Mouse (Mus musculus) kidney, embryonic 14.5 days (tissue): ENCODE measurements around the gene Lrrn4. TPM values are rescaled to one million over a fixed set of nuclear protein-coding genes. Genes with fewer than 3 reads are reported as not detected.
A peak's percentile ranks its signal among the peaks of the same experiment; 100 is the strongest.

ENCODE experiments used
- ATAC-seq: fragments of 200-750 bp; cut with Nextera tagmentation; 2 replicates; pipeline ENCODE4 v1.8.0; 2017; ENCODE audit warnings: moderate number of reproducible peaks, mild to moderate bottlenecking, moderate TSS enrichment, moderate library complexity; ENCODE audit not compliant: low FRiP score, low TSS enrichment
- H3K27ac ChIP-seq: fragments of 300-500 bp; sonication (generic); 2 replicates; pipeline ENCODE4 v1.5.1; 2014; ENCODE audit warnings: low read depth, mild to moderate bottlenecking, low read length, moderate library complexity, mixed read lengths
- H3K27me3 ChIP-seq: fragments of 300-500 bp; sonication (generic); 2 replicates; pipeline ENCODE4 v1.6.1; 2014; ENCODE audit warnings: mild to moderate bottlenecking, low read length; ENCODE audit not compliant: control insufficient read depth, insufficient read depth
- H3K36me3 ChIP-seq: fragments of 300-500 bp; sonication (generic); 2 replicates; pipeline ENCODE4 v1.6.1; 2014; ENCODE audit warnings: low read length, mixed read lengths; ENCODE audit not compliant: control insufficient read depth, insufficient read depth
- H3K4me1 ChIP-seq: fragments of 300-500 bp; sonication (generic); 2 replicates; pipeline ENCODE4 v1.6.1; 2014; ENCODE audit warnings: low read length, mixed read lengths; ENCODE audit not compliant: control insufficient read depth, insufficient read depth
- H3K4me2 ChIP-seq: fragments of 300-500 bp; sonication (generic); replicated peaks from 2 replicates; pipeline ENCODE4 v1.6.1; 2014; ENCODE audit warnings: low read depth, mild to moderate bottlenecking, low read length
- H3K4me3 ChIP-seq: fragments of 300-500 bp; sonication (generic); 2 replicates; pipeline ENCODE4 v1.5.1; 2014; ENCODE audit warnings: mild to moderate bottlenecking, low read length
- H3K9ac ChIP-seq: fragments of 300-500 bp; sonication (generic); 2 replicates; pipeline ENCODE4 v1.6.1; 2014; ENCODE audit warnings: low read depth, mild to moderate bottlenecking, low read length, moderate library complexity
- H3K9me3 ChIP-seq: fragments of 300-500 bp; sonication (generic); 2 replicates; pipeline ENCODE4 v1.6.1; 2016; ENCODE audit warnings: low read length; ENCODE audit not compliant: control insufficient read depth
- WGBS: fragments of 180-500 bp; shearing (Covaris S2); extraction: QIAGEN DNeasy Blood & Tissue Kit; methylation state at CpG from one replicate; pipeline ENCODE4 v1.1.7; 2014; 5-methylcytosine and 5-hydroxymethylcytosine counted together
- polyA plus RNA-seq: library from polyadenylated mRNA; unstranded; fragments of >200 nt; fragmentation: Nextera tagmentation; extraction: Ambion mirVana; gene quantifications from 2 replicates; pipeline ENCODE4 v1.2.1, GENCODE M21; 2014

The Lrrn4 gene
- polyA plus RNA-seq, 1 experiment from 2014 or later, result 0.55 TPM

DNA sequence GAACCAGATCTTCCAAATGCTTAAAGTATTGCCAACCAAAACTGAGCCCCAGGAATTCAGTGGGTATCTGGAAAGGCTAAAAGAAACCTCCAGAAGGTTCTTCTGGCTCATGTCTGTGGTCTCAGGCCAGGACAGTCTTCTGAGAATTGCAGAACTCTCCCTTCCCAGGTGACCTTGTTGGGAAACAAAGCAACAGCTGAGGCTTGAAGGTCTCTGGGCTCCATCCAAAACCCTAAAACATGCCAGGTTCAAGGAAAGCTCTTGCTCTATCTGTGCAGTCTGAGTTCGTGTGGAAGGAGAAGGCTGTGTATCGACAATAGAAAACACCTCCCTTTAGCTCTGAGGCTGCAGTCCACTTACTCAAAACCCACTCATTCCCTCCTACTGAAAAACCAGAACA lies 24.3 kb upstream of the Lrrn4 start:
- no peak overlapping the region for H3K4me2 ChIP-seq
- H3K9me3 ChIP-seq, result no peaks in the 10 kb centered on the region
- no peaks in the 10 kb centered on the region for H3K36me3 ChIP-seq
- ATAC-seq, result no peak
- no peak overlapping the region for H3K27ac ChIP-seq
- no peaks in the 10 kb centered on the region for H3K27me3 ChIP-seq
- no peak overlapping the region for H3K9ac ChIP-seq
- H3K4me1 ChIP-seq, result no peaks in the 10 kb centered on the region
- H3K4me3 ChIP-seq, result no peak overlapping the region
- 75% methylated on average over 2 of the region's 2 CpGs for WGBS

DNA sequence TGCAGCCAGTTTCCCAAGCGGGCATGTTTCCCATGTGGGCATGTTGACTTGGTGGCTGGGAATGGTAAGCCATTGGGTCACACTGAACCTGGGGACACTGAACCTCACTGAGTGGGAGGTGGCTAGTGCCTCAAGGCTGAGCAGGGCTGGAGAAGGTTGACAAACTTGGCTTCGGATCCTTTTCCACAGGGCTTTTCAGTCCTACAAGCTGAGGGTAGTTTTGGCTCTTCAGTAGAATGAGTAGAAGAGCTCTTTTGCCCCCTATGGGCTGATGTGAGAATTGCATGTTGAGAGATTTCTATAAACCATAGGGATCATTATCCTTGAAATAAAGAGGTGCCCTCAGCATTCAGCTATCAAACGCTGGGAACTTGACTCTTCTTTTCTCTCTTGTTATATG lies 22.8 kb upstream of the Lrrn4 start:
- WGBS, result 33% methylated on average over 3 of the region's 3 CpGs
- peak; percentile 85 for ATAC-seq
- H3K4me1 ChIP-seq, result no peaks in the 10 kb centered on the region

DNA sequence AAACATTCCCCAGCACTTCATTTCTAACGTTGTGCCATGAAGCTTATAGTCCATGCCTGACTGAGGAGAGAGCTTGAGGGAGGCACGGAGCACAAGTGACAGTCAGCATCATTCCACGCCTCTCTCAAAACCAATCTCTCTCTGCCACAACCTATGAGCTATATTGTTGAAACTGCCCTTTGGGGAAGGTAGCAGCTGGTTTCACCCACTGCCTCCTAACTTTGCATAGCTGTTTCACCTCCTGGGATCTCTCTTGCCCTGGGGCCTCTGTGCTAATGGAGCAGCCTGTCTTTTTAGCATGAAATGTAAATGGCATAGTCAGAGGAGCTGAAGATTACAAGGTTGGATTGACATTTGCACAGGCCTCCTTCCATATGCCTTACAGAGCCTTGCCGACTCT lies 21.4 kb upstream of the Lrrn4 start:
- Histone ChIP-seq H3K4me2 (no peak overlapping the region), H3K9ac (no peak overlapping the region), H3K4me1 (no peaks in the 10 kb centered on the region), H3K36me3 (no peaks in the 10 kb centered on the region), H3K9me3 (no peaks in the 10 kb centered on the region), H3K4me3 (no peak overlapping the region), H3K27ac (no peak overlapping the region), H3K27me3 (no peaks in the 10 kb centered on the region)
- WGBS, result 81% methylated on average over 3 of the region's 4 CpGs
- ATAC-seq, result no peak

More for the DNA sequence above, 22.8 kb upstream of the Lrrn4 start:
- H3K4me3 ChIP-seq, result no peak overlapping the region
- no peak overlapping the region for H3K27ac ChIP-seq
- no peaks in the 10 kb centered on the region for H3K9me3 ChIP-seq
- no peak overlapping the region for H3K4me2 ChIP-seq
- no peaks in the 10 kb centered on the region for H3K27me3 ChIP-seq
- H3K9ac ChIP-seq, result no peak overlapping the region
- H3K36me3 ChIP-seq, result no peaks in the 10 kb centered on the region

DNA sequence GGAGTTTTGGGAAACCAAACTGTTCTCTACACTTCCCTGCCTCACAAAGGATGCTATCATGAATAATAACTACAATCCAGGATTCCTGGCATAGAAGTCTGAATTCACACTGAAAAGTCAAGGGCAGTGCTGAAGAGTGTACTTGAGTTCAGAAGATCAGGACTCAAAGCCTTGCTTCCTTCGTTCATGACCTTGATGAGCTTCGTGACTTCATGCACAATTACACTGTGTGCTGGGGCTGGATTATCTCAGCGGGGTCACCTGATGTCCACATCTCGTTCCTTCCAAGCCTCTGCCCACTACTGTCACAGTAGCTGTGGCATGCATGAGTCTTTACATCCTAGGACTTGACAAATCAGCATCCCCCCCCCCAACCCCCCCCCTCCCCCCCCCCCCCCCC lies 20.9 kb upstream of the Lrrn4 start:
- Histone ChIP-seq H3K36me3 (no peaks in the 10 kb centered on the region), H3K4me2 (no peak overlapping the region), H3K4me3 (no peak overlapping the region), H3K9ac (no peak overlapping the region), H3K9me3 (no peaks in the 10 kb centered on the region), H3K27me3 (no peaks in the 10 kb centered on the region), H3K27ac (no peak overlapping the region), H3K4me1 (no peaks in the 10 kb centered on the region)
- 77% methylated on average over 4 of the region's 4 CpGs for WGBS
- no peak for ATAC-seq

DNA sequence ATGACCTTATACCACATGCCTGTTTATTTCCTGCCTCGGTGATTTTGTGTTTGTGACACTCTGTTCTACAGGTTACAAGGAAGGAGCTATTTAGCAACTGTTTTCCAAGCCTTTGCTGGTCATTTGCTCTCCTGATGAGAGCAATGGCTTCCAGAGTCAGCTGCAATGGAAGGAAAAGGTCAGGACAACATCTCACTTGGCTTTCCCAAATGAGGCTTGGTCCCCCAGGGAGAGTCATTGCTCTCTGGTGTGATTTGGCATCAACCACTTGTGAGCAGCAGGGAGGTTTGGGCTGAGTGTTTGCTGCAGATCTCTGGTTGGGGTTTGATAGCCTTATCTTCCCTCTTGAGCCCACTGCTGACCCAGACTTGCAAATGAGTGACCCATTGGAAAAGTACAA lies 19.9 kb upstream of the Lrrn4 start:
- 80% methylated on average over 1 of the region's 1 CpGs for WGBS
- no peak for ATAC-seq
- no peak overlapping the region for H3K4me3 ChIP-seq

DNA sequence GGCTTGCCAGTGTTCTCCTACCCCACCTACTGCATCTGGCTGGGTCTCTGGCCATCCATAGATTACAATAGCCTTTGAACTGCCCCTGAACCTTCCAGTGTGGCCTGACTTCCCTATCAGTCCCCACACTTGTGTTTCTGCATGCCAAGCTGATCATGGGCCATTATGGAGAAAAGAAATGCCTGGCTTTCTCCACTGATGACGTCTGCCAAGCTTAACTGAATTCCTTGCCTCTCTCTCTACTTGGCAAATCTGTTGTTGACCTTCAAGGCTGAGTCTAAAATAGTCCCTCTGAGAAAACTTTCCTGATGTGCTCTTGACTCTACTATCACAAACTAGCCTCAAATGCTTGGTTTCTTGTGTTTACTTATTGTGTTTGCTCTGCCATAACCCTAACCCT lies 17.5 kb upstream of the Lrrn4 start:
- H3K4me2 ChIP-seq, result no peak overlapping the region
- no peaks in the 10 kb centered on the region for H3K4me1 ChIP-seq
- H3K4me3 ChIP-seq, result no peak overlapping the region
- no peak overlapping the region for H3K27ac ChIP-seq
- H3K27me3 ChIP-seq, result no peaks in the 10 kb centered on the region
- 65% methylated on average over 1 of the region's 1 CpGs for WGBS
- H3K9ac ChIP-seq, result no peak overlapping the region
- no peaks in the 10 kb centered on the region for H3K9me3 ChIP-seq
- ATAC-seq, result no peak
- no peaks in the 10 kb centered on the region for H3K36me3 ChIP-seq

More for the DNA sequence above, 19.9 kb upstream of the Lrrn4 start:
- Histone ChIP-seq H3K9ac (no peak overlapping the region), H3K36me3 (no peaks in the 10 kb centered on the region), H3K4me1 (no peaks in the 10 kb centered on the region), H3K27me3 (no peaks in the 10 kb centered on the region), H3K27ac (no peak overlapping the region), H3K4me2 (no peak overlapping the region), H3K9me3 (no peaks in the 10 kb centered on the region)

DNA sequence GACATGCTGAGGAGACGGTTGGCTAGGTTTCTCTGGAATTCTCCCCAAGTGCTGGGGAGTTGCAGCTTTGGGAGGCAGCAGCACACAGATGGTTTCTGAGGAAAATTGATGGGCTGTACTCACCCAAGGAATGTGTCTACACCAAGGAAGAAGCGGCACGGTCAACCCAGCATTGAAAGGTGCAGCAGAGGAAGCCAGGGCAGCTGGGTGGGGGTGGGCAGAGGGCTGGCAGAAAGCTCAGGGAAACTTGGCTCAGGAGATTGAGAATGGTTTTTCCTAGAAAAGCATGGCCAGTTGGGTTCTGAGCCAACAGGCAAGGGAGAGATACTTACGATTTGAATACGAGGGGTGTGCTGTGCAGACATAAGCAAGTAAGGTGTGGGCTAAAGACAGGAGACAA lies 13.1 kb upstream of the Lrrn4 start:
- H3K36me3 ChIP-seq, result no peaks in the 10 kb centered on the region
- H3K27me3 ChIP-seq, result no peaks in the 10 kb centered on the region
- no peak overlapping the region for H3K27ac ChIP-seq
- ATAC-seq, result no peak
- no peaks in the 10 kb centered on the region for H3K4me1 ChIP-seq
- H3K9ac ChIP-seq, result no peak overlapping the region
- H3K9me3 ChIP-seq, result no peaks in the 10 kb centered on the region
- H3K4me2 ChIP-seq, result no peak overlapping the region
- 74% methylated on average over 5 of the region's 5 CpGs for WGBS
- H3K4me3 ChIP-seq, result no peak overlapping the region

DNA sequence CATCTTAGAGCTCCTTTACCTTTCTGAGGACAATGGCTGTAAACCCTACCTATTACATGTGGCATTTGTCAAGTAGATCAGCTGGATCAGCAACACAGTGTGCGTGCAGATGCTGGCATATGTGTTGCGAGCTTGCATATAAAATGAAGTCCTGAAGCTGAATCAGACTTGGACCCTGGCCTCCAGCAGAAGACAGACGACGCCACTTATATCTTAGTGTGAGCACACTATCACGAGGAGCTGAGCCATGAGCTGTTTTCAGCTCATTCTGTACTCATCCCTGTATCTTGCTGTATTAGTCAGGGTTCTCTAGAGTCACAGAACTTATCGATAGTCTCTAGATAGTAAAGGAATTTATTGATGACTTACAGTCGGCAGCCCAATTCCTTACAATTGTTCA lies 4.6 kb upstream of the Lrrn4 start:
- H3K27me3 ChIP-seq, result peaks cover 7% of the 10 kb centered on the region
- no peaks in the 10 kb centered on the region for H3K36me3 ChIP-seq
- WGBS, result 90% methylated on average over 7 of the region's 7 CpGs
- H3K4me2 ChIP-seq, result no peak overlapping the region
- H3K4me1 ChIP-seq, result peaks cover 17% of the 10 kb centered on the region
- no peak overlapping the region for H3K4me3 ChIP-seq
- no peak overlapping the region for H3K9ac ChIP-seq
- no peak overlapping the region for H3K27ac ChIP-seq
- no peaks in the 10 kb centered on the region for H3K9me3 ChIP-seq
- no peak for ATAC-seq

DNA sequence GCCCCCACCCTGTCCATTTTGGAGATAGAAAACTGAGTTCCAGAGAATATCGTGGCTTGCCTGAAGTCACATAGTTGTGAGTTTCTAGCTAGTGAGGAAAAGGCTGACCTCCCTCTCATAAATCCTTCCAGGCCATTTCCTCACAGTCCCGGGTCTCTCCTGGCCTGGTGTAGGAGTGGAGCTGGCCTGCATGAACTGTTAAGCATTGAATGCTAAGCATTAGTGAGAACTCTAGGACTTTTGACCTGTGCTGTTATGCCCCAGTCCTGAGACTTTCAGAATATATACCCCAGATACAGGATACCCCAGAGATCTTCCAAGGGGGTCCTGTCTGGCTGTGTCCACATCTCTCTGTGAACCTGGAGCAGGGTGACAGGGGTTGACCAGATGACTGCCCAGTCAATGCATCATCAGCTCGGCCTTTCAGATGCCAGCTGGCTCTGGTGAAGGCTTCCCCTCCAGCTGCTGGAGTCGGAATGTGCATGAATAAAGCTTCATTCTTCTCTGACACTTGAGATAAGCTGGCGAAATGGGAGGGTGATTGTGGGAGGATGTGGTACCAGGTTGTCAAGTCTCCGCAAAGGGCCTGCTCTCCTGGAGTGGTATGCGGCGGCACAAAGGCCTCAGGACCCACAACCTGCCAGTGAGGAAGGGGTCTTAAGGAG lies 3.7 kb upstream of the Lrrn4 start:
- H3K9me3 ChIP-seq, result no peaks in the 10 kb centered on the region
- H3K36me3 ChIP-seq, result no peaks in the 10 kb centered on the region
- H3K4me2 ChIP-seq, result no peak overlapping the region
- ATAC-seq, result peak; percentile 56
- H3K27ac ChIP-seq, result no peak overlapping the region
- H3K27me3 ChIP-seq, result peaks cover 15% of the 10 kb centered on the region
- no peak overlapping the region for H3K4me3 ChIP-seq
- no peak overlapping the region for H3K9ac ChIP-seq
- H3K4me1 ChIP-seq, result peaks cover 22% of the 10 kb centered on the region
- 25% methylated on average over 8 of the region's 8 CpGs for WGBS
